9 mouse cellular contexts compared by ENCODE assay signal in genomic region chr7:44890180-44890579, GRCm38 (mm10). TPM values are rescaled to one million over a fixed set of nuclear protein-coding genes. Genes with fewer than 3 reads are reported as not detected.
DNase-seq lines count a peak whose midpoint lies in the region; ATAC-seq and TF ChIP-seq lines count a peak whose summit lies in the region.
"Had no signal": no experiment of that assay in that cellular context is flagged by ENCODE, and none has a peak within 500 bp of the region (broad histone marks: within the 10 kb centered on the region; RNA-seq: fewer than 3 reads in every experiment).

No protein-coding gene starts in this region.

- ATAC-seq in heart, embryonic 12.5 days (ENCODE audit: insufficient number of reproducible peaks, low FRiP score) = no peak
- ATAC-seq in embryonic facial prominence, embryonic 13.5 days (ENCODE audit: insufficient number of reproducible peaks, insufficient read depth, low FRiP score, low TSS enrichment, low read depth) = no peak
- no peak for ATAC-seq in hindbrain, postnatal 0 days
- ATAC-seq in midbrain, embryonic 15.5 days (replicated peaks) = no peak
- no peak for ATAC-seq in megakaryocyte progenitor cell, adult 5-6 weeks (replicated peaks; ENCODE audit: poor library complexity)

- peaks cover 38% of the 10 kb centered on the region for H3K4me1 ChIP-seq in heart, embryonic 12.5 days (replicated peaks)
- peaks cover 41% of the 10 kb centered on the region for H3K4me1 ChIP-seq in embryonic facial prominence, embryonic 13.5 days
- peaks cover 24% of the 10 kb centered on the region for H3K4me1 ChIP-seq in hindbrain, postnatal 0 days (ENCODE audit: insufficient read depth, low read length)
- H3K4me1 ChIP-seq in midbrain, embryonic 15.5 days = peaks cover 56% of the 10 kb centered on the region

- TF ChIP-seq CTCF in hindbrain, postnatal 0 days (IDR thresholded peaks at IDR 0.05; ENCODE audit: low read depth) = no peak

- H3K27me3 ChIP-seq in heart, embryonic 12.5 days (replicated peaks) = no peaks in the 10 kb centered on the region
- H3K27me3 ChIP-seq in embryonic facial prominence, embryonic 13.5 days = no peaks in the 10 kb centered on the region
- H3K27me3 ChIP-seq in hindbrain, postnatal 0 days (ENCODE audit: insufficient read depth, low read length) = no peaks in the 10 kb centered on the region
- no peaks in the 10 kb centered on the region for H3K27me3 ChIP-seq in midbrain, embryonic 15.5 days (replicated peaks)

- H3K36me3 ChIP-seq in heart, embryonic 12.5 days = peaks cover 40% of the 10 kb centered on the region
- peaks cover 49% of the 10 kb centered on the region for H3K36me3 ChIP-seq in embryonic facial prominence, embryonic 13.5 days
- H3K36me3 ChIP-seq in hindbrain, postnatal 0 days (ENCODE audit: insufficient read depth, low read length) = 0 out of 2 replicates have a peak, but pooled peaks cover 3% of the 10 kb centered on the region
- peaks cover 5% of the 10 kb centered on the region; the same call in 1 of the 2 replicates for H3K36me3 ChIP-seq in midbrain, embryonic 15.5 days (replicated peaks)

- no peak for DNase-seq in heart, postnatal 36 days
- DNase-seq in hindbrain, postnatal 0 days (ENCODE audit: low spot score) = no peak
- no peak for DNase-seq in MN1 (ENCODE audit: low spot score)
- DNase-seq in adrenal gland, adult 2 months = no peak
- DNase-seq: lung, adult 18-20 months had no signal

- no peak overlapping the region for H3K4me3 ChIP-seq in heart, embryonic 12.5 days
- peak overlapping the region; percentile 87; the same call in 1 of the 2 replicates for H3K4me3 ChIP-seq in embryonic facial prominence, embryonic 13.5 days
- H3K4me3 ChIP-seq in hindbrain, postnatal 0 days (ENCODE audit: low read length) = no peak overlapping the region
- peak overlapping the region; percentile 92 for H3K4me3 ChIP-seq in midbrain, embryonic 15.5 days

- H3K4me2 ChIP-seq in heart, embryonic 12.5 days = 0 out of 2 replicates have a peak overlapping the region, but pooled peaks have one; percentile 82
- peak overlapping the region; percentile 94; the same call in 1 of the 2 replicates for H3K4me2 ChIP-seq in embryonic facial prominence, embryonic 13.5 days
- peak overlapping the region; percentile 93 for H3K4me2 ChIP-seq in hindbrain, postnatal 0 days (ENCODE audit: low read depth, low read length)
- H3K4me2 ChIP-seq in midbrain, embryonic 15.5 days = peak overlapping the region; percentile 93

- H3K27ac ChIP-seq in heart, embryonic 12.5 days (ENCODE audit: poor library complexity, severe bottlenecking) = no peak overlapping the region
- no peak overlapping the region for H3K27ac ChIP-seq in embryonic facial prominence, embryonic 13.5 days
- H3K27ac ChIP-seq in hindbrain, postnatal 0 days = 0 out of 2 replicates have a peak overlapping the region, but pooled peaks have one; percentile 3
- no peak overlapping the region for H3K27ac ChIP-seq in midbrain, embryonic 15.5 days

- H3K9ac ChIP-seq in heart, embryonic 12.5 days = no peak overlapping the region
- 0 out of 2 replicates have a peak overlapping the region, but pooled peaks have one; percentile 91 for H3K9ac ChIP-seq in embryonic facial prominence, embryonic 13.5 days
- no peak overlapping the region; the same call in 1 of the 2 replicates for H3K9ac ChIP-seq in hindbrain, postnatal 0 days (replicated peaks; ENCODE audit: low read length)
- H3K9ac ChIP-seq in midbrain, embryonic 15.5 days = no peak overlapping the region

- intact Hi-C loops in heart, postnatal 36 days (cut with DNase I) = no loop called here

- 90% methylated on average over 7 of the region's 7 CpGs for WGBS in heart, embryonic 12.5 days
- WGBS in embryonic facial prominence, embryonic 13.5 days = 85% methylated on average over 7 of the region's 7 CpGs
- 87% methylated on average over 6 of the region's 7 CpGs for WGBS in hindbrain, postnatal 0 days
- 86% methylated on average over 6 of the region's 7 CpGs for WGBS in midbrain, embryonic 15.5 days

- H3K9me3 ChIP-seq in heart, embryonic 12.5 days (replicated peaks) = no peaks in the 10 kb centered on the region
- H3K9me3 ChIP-seq in embryonic facial prominence, embryonic 13.5 days = no peaks in the 10 kb centered on the region
- no peaks in the 10 kb centered on the region for H3K9me3 ChIP-seq in hindbrain, postnatal 0 days (ENCODE audit: low read length)
- no peaks in the 10 kb centered on the region for H3K9me3 ChIP-seq in midbrain, embryonic 15.5 days

RNA-seq across cellular contexts. Expression of gene Med25, which starts 2.3 kb away (rescaled TPM):
- 76.8 and 81.2 TPM in 2 replicates for polyA plus RNA-seq in heart, embryonic 12.5 days (2016; fragmentation: Nextera tagmentation; extraction: Ambion mirVana)
- total RNA-seq in heart, postnatal 36 days (2021) = 10 to 100 TPM; 76.9 to 81.1 TPM
- polyA plus RNA-seq in embryonic facial prominence, embryonic 13.5 days (2015; fragmentation: Nextera tagmentation; extraction: Ambion mirVana) = 107 and 111 TPM in 2 replicates
- total RNA-seq in hindbrain, postnatal 0 days (2014; rRNA removed) = 193 and 194 TPM in 2 replicates
- polyA plus RNA-seq in hindbrain, postnatal 0 days (2015; fragmentation: Nextera tagmentation; extraction: Ambion mirVana) = 121 and 123 TPM in 2 replicates
- polyA plus RNA-seq in midbrain, embryonic 15.5 days (2015; fragmentation: Nextera tagmentation; extraction: Ambion mirVana) = 179 TPM in 2 replicates
- total RNA-seq in adrenal gland, adult 2 months (2021) = 100 to 1,000 TPM in 1 of 2 experiments, 10 to 100 TPM in 1; 80.8 to 105 TPM
- polyA plus RNA-seq in adrenal gland, adult 2 months (2012; rRNA removed) = 635 and 723 TPM in 2 replicates
- 26.0 and 36.8 TPM in 2 replicates for total RNA-seq in megakaryocyte progenitor cell, adult 5-6 weeks (2015)
- total RNA-seq in megakaryocyte progenitor cell, adult 5-6 weeks (2017) = 11.4 and 14.5 TPM in 2 replicates

RNA-seq across cellular contexts. Expression of gene Fuz, which starts 5.7 kb away (rescaled TPM):
- 12.0 and 12.6 TPM in 2 replicates for polyA plus RNA-seq in heart, embryonic 12.5 days (2016; fragmentation: Nextera tagmentation; extraction: Ambion mirVana)
- total RNA-seq in heart, postnatal 36 days (2021) = 10 to 100 TPM; 16.9 to 17.5 TPM
- polyA plus RNA-seq in embryonic facial prominence, embryonic 13.5 days (2015; fragmentation: Nextera tagmentation; extraction: Ambion mirVana) = 26.1 and 29.7 TPM in 2 replicates
- total RNA-seq in hindbrain, postnatal 0 days (2014; rRNA removed) = 27.8 and 29.8 TPM in 2 replicates
- 14.5 and 14.9 TPM in 2 replicates for polyA plus RNA-seq in hindbrain, postnatal 0 days (2015; fragmentation: Nextera tagmentation; extraction: Ambion mirVana)
- 20.3 and 22.9 TPM in 2 replicates for polyA plus RNA-seq in midbrain, embryonic 15.5 days (2015; fragmentation: Nextera tagmentation; extraction: Ambion mirVana)
- 10 to 100 TPM; 24.2 to 28.0 TPM for total RNA-seq in adrenal gland, adult 2 months (2021)
- polyA plus RNA-seq in adrenal gland, adult 2 months (2012; rRNA removed) = 203 and 213 TPM in 2 replicates
- 9.8 and 10.6 TPM in 2 replicates for total RNA-seq in megakaryocyte progenitor cell, adult 5-6 weeks (2015)
- 16.6 and 19.9 TPM in 2 replicates for total RNA-seq in megakaryocyte progenitor cell, adult 5-6 weeks (2017)

RNA-seq across cellular contexts. Expression of gene Ptov1, which starts 20.6 kb away (rescaled TPM):
- polyA plus RNA-seq in heart, embryonic 12.5 days (2016; fragmentation: Nextera tagmentation; extraction: Ambion mirVana) = 308 and 321 TPM in 2 replicates
- 100 to 1,000 TPM; 158 to 183 TPM for total RNA-seq in heart, postnatal 36 days (2021)
- polyA plus RNA-seq in embryonic facial prominence, embryonic 13.5 days (2015; fragmentation: Nextera tagmentation; extraction: Ambion mirVana) = 469 and 526 TPM in 2 replicates
- total RNA-seq in hindbrain, postnatal 0 days (2014; rRNA removed) = 524 and 597 TPM in 2 replicates
- 416 and 438 TPM in 2 replicates for polyA plus RNA-seq in hindbrain, postnatal 0 days (2015; fragmentation: Nextera tagmentation; extraction: Ambion mirVana)
- 517 and 553 TPM in 2 replicates for polyA plus RNA-seq in midbrain, embryonic 15.5 days (2015; fragmentation: Nextera tagmentation; extraction: Ambion mirVana)
- total RNA-seq in adrenal gland, adult 2 months (2021) = 100 to 1,000 TPM; 227 TPM
- 492 and 493 TPM in 2 replicates for polyA plus RNA-seq in adrenal gland, adult 2 months (2012; rRNA removed)
- total RNA-seq in megakaryocyte progenitor cell, adult 5-6 weeks (2015) = 55.3 and 63.9 TPM in 2 replicates
- 25.5 and 41.5 TPM in 2 replicates for total RNA-seq in megakaryocyte progenitor cell, adult 5-6 weeks (2017)

RNA-seq across cellular contexts. Expression of gene Pnkp, which starts 33.2 kb away (rescaled TPM):
- 23.3 and 27.0 TPM in 2 replicates for polyA plus RNA-seq in heart, embryonic 12.5 days (2016; fragmentation: Nextera tagmentation; extraction: Ambion mirVana)
- 10 to 100 TPM; 18.6 to 21.1 TPM for total RNA-seq in heart, postnatal 36 days (2021)
- polyA plus RNA-seq in embryonic facial prominence, embryonic 13.5 days (2015; fragmentation: Nextera tagmentation; extraction: Ambion mirVana) = 30.0 and 30.7 TPM in 2 replicates
- total RNA-seq in hindbrain, postnatal 0 days (2014; rRNA removed) = 22.9 and 47.1 TPM in 2 replicates
- 35.7 and 37.5 TPM in 2 replicates for polyA plus RNA-seq in hindbrain, postnatal 0 days (2015; fragmentation: Nextera tagmentation; extraction: Ambion mirVana)
- polyA plus RNA-seq in midbrain, embryonic 15.5 days (2015; fragmentation: Nextera tagmentation; extraction: Ambion mirVana) = 30.5 and 32.8 TPM in 2 replicates
- 10 to 100 TPM; 36.3 to 42.8 TPM for total RNA-seq in adrenal gland, adult 2 months (2021)
- 79.5 and 90.0 TPM in 2 replicates for polyA plus RNA-seq in adrenal gland, adult 2 months (2012; rRNA removed)
- 43.4 and 49.9 TPM in 2 replicates for total RNA-seq in megakaryocyte progenitor cell, adult 5-6 weeks (2015)
- 60.7 and 69.8 TPM in 2 replicates for total RNA-seq in megakaryocyte progenitor cell, adult 5-6 weeks (2017)

RNA-seq across cellular contexts. Expression of gene Ap2a1, which starts 39.1 kb away (rescaled TPM):
- 74.5 and 77.2 TPM in 2 replicates for polyA plus RNA-seq in heart, embryonic 12.5 days (2016; fragmentation: Nextera tagmentation; extraction: Ambion mirVana)
- total RNA-seq in heart, postnatal 36 days (2021) = 10 to 100 TPM; 69.8 to 72.0 TPM
- polyA plus RNA-seq in embryonic facial prominence, embryonic 13.5 days (2015; fragmentation: Nextera tagmentation; extraction: Ambion mirVana) = 72.3 and 77.5 TPM in 2 replicates
- total RNA-seq in hindbrain, postnatal 0 days (2014; rRNA removed) = 251 and 255 TPM in 2 replicates
- polyA plus RNA-seq in hindbrain, postnatal 0 days (2015; fragmentation: Nextera tagmentation; extraction: Ambion mirVana) = 113 and 115 TPM in 2 replicates
- polyA plus RNA-seq in midbrain, embryonic 15.5 days (2015; fragmentation: Nextera tagmentation; extraction: Ambion mirVana) = 122 and 140 TPM in 2 replicates
- 100 to 1,000 TPM in 1 of 2 experiments, 10 to 100 TPM in 1; 86.3 to 105 TPM for total RNA-seq in adrenal gland, adult 2 months (2021)
- 119 and 121 TPM in 2 replicates for polyA plus RNA-seq in adrenal gland, adult 2 months (2012; rRNA removed)
- total RNA-seq in megakaryocyte progenitor cell, adult 5-6 weeks (2015) = 36.1 and 40.4 TPM in 2 replicates
- 25.8 and 39.8 TPM in 2 replicates for total RNA-seq in megakaryocyte progenitor cell, adult 5-6 weeks (2017)

Comparison
In these comparisons a context has a peak if more than half of its experiments do, and no peak if none do; other contexts are left out.
1. H3K4me3 ChIP-seq: peak in embryonic facial prominence, embryonic 13.5 days (single experiment) and midbrain, embryonic 15.5 days (single experiment); none in heart, embryonic 12.5 days (single experiment) and hindbrain, postnatal 0 days (single experiment).
2. Peak in every context shown above with its lines, with median percentiles within 50 percentile points of each other: H3K4me2 ChIP-seq.